Mouse (Mus musculus) kidney, adult 2 months (tissue): Measurements from ENCODE around the gene Paics. TPM values are rescaled to one million over a fixed set of nuclear protein-coding genes. Genes with fewer than 3 reads are reported as not detected.

ENCODE experiments used
- DNase-seq: peaks from one replicate; pipeline ENCODE4 v3.0.0; 2021
- H3K27ac ChIP-seq: fragments of 200-500 bp; 2 replicates; pipeline ENCODE4 v1.5.1; 2012; ENCODE audit warnings: low read depth, low read length, control low read depth, inconsistent platforms; ENCODE audit not compliant: insufficient read depth
- H3K27me3 ChIP-seq: fragments of 200-500 bp; replicated peaks from 2 replicates; pipeline ENCODE4 v1.6.1; 2012; ENCODE audit warnings: mild to moderate bottlenecking, moderate library complexity, low read length, inconsistent platforms; ENCODE audit not compliant: control insufficient read depth, insufficient read depth
- H3K36me3 ChIP-seq: fragments of 200-500 bp; 2 replicates; pipeline ENCODE4 v1.6.1; 2012; ENCODE audit warnings: mild to moderate bottlenecking, moderate library complexity, low read length, inconsistent platforms; ENCODE audit not compliant: control insufficient read depth, insufficient read depth
- H3K4me1 ChIP-seq: fragments of 200-500 bp; 2 replicates; pipeline ENCODE4 v1.6.1; 2011; ENCODE audit warnings: low read length; ENCODE audit not compliant: control insufficient read depth, insufficient read depth
- H3K4me3 ChIP-seq: fragments of 200-500 bp; 2 replicates; pipeline ENCODE4 v1.5.1; 2011; ENCODE audit warnings: mild to moderate bottlenecking, low read depth, low read length, control low read depth; ENCODE audit not compliant: insufficient read depth
- CTCF ChIP-seq: fragments of 200-500 bp; conservative IDR thresholded peaks from 2 replicates; pipeline ENCODE4 v1.5.1; 2011; ENCODE audit warnings: low read depth, mild to moderate bottlenecking, control low read depth, low read length, moderate library complexity, mixed read lengths; ENCODE audit not compliant: insufficient read depth, insufficient read length
- POLR2A ChIP-seq: fragments of 200-500 bp; IDR thresholded peaks from one replicate; pipeline ENCODE4 v1.6.1; 2011; ENCODE audit warnings: low read depth, low read length, control low read depth
- WGBS: fragments of 180-500 bp; shearing (Covaris S2); methylation state at CpG from one replicate; pipeline ENCODE4 v1.1.7; 2018; 5-methylcytosine and 5-hydroxymethylcytosine counted together
- polyA plus RNA-seq: library from polyadenylated mRNA; depleted of rRNA; stranded (reverse); fragments of >200 nt; gene quantifications from 2 replicates; pipeline ENCODE4 v1.2.3, GENCODE M21; 2012

Gene Paics
- polyA plus RNA-seq, 1 experiment: 170 TPM

DNA sequence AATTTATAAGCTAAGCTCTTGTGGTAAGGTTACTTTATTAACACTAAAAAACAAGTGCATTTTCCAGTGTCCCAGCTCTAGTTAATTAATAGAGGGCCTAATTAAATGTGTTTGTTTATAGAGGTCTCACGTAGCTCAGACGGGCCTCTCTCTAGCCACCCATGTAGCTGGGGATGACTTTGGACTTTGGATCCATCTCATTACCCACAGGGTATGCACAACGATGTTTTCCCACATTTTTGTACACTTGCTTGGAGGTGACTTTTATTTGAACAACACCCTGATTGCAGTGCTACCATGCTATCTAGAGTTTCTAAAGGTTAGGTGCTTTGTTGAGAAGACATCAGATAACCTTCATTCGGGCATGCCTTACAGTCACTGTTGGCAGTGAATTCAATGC is 8.6 kb upstream of the Paics start:
- Histone ChIP-seq H3K4me1 (peaks cover 35% of the 10 kb centered on the region), H3K27ac (peak overlapping the region; percentile 99), H3K27me3 (no peaks in the 10 kb centered on the region), H3K4me3 (no peak overlapping the region), H3K36me3 (peaks cover 4% of the 10 kb centered on the region; the same call in 1 of the 2 replicates)
- WGBS: 36% methylated on average over 4 of the region's 4 CpGs
- TF ChIP-seq POLR2A (no peak), CTCF (no peak)
- DNase-seq: peak; percentile 88

DNA sequence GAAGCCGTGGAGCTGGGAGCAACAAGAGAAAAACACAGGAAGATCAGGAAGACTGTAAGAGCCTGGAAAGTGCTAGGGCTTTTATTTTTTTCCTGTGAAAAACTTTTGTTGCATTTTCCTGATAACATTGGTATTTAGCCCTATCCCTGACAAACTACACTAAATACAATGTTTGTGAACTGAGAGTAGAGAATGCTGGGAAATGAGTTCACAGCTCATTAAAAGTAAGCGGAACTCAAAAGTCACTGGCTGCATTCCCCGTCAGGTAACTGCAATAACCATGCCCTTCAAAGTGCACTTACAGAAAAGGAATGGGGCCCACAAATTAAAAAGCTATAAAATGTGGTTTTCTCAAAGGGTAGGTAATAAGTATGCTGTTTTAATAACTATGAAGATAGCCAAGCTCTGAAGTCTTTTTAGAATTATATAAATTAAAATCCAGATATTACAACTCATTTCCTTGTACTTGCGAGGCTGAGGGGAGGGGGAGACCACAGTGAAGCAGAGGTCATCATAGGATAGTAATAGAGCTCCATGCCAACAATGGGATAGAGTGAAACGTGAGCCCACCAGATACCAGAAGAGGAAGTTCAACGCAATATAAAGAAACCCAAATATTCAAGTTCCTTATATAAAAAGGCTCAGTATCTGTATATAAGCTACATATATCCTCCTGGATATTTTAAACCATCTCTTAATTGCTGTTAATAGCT is 6.0 kb upstream of the Paics start:
- no peak for TF ChIP-seq CTCF
- TF ChIP-seq POLR2A: no peak
- H3K27me3 ChIP-seq: no peaks in the 10 kb centered on the region
- H3K4me3 ChIP-seq: no peak overlapping the region
- DNase-seq: peak; percentile 64
- H3K36me3 ChIP-seq: peaks cover 4% of the 10 kb centered on the region; the same call in 1 of the 2 replicates
- WGBS: 42% methylated on average over 6 of the region's 6 CpGs
- H3K4me1 ChIP-seq: peaks cover 42% of the 10 kb centered on the region
- peak overlapping the region; percentile 83 for H3K27ac ChIP-seq

- no peak for TF ChIP-seq CTCF
- TF ChIP-seq POLR2A: no peak
- H3K27me3 ChIP-seq: no peaks in the 10 kb centered on the region
- DNase-seq: no peak
- peaks cover 37% of the 10 kb centered on the region for H3K4me1 ChIP-seq
- peaks cover 2% of the 10 kb centered on the region; the same call in 1 of the 2 replicates for H3K36me3 ChIP-seq
- no peak overlapping the region for H3K4me3 ChIP-seq
- peak overlapping the region; percentile 60; the same call in 1 of the 2 replicates for H3K27ac ChIP-seq
- WGBS: 80% methylated on average over 2 of the region's 2 CpGs
Observed at GRCm38 (mm10) chr5:76945678-76946033, 5.5 kb upstream of the Paics start.

DNA sequence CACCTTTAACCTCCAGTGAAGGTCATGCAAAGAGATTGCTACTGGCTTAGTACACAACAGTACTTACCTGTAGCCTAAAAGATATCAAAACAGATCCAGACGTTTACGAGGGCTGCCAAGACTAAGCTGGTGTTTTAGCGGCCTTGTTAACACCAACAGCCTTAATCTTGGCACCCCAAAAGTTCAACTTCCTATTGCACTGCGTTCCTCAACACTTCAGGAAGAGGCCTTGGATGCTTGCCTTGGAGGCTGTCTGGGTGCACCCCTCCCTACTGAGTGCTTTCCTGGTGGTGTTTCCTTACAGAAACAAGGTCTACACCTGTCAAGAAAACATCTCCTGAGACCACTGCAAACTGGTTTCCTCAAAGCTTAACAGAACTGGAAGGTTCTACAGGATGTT is 4.0 kb upstream of the Paics start:
- 38% methylated on average over 4 of the region's 4 CpGs for WGBS
- H3K4me3 ChIP-seq: no peak overlapping the region
- H3K36me3 ChIP-seq: no peaks in the 10 kb centered on the region
- TF ChIP-seq CTCF (no peak), POLR2A (no peak)
- H3K4me1 ChIP-seq: peaks cover 23% of the 10 kb centered on the region
- peak overlapping the region; percentile 72 for H3K27ac ChIP-seq
- no peaks in the 10 kb centered on the region for H3K27me3 ChIP-seq
- peak; percentile 43 for DNase-seq

DNA sequence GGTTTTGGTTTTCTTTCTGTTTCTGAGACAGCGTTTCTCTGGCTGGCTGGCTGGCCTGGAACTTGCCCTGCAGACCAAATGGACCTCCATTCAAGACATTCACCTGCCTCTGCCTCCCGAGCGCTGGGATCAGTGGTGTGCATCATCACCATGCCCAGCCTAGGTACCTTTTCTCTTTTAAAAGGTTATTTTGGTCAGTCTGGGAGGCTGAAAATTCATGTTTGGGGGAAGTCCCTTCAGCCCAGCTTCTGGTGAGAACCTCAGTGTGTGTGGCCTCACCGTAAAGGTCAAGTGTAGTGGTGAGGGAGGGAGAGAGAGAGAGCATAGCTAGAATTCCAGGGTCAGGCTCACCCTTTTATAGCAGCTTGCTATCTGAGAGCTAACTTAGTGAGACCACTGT is 3.3 kb upstream of the Paics start:
- no peaks in the 10 kb centered on the region for H3K27me3 ChIP-seq
- no peak overlapping the region for H3K4me3 ChIP-seq
- no peaks in the 10 kb centered on the region for H3K36me3 ChIP-seq
- no peak for DNase-seq
- 50% methylated on average over 4 of the region's 4 CpGs for WGBS
- peaks cover 23% of the 10 kb centered on the region for H3K4me1 ChIP-seq
- TF ChIP-seq CTCF (no peak), POLR2A (no peak)
- H3K27ac ChIP-seq: peak overlapping the region; percentile 72

GRCm38 (mm10) chr5:76950343-76951105 is 583 bp upstream of the Paics start:
- TF ChIP-seq CTCF (no peak), POLR2A (no peak)
- WGBS: under 1% methylated on average over 24 of the region's 24 CpGs
- Histone ChIP-seq H3K27ac (peak overlapping the region; percentile 81), H3K27me3 (no peaks in the 10 kb centered on the region), H3K36me3 (no peaks in the 10 kb centered on the region), H3K4me1 (peaks cover 20% of the 10 kb centered on the region), H3K4me3 (peak overlapping the region; percentile 85)
- DNase-seq: peak; percentile 43
